Mouse (Mus musculus) retina, adult 2 months (tissue): Measurements from ENCODE around the gene Ttc39b.

Experiments
- DNase-seq: peaks from one replicate; pipeline ENCODE4 v3.0.0-alpha.2; 2012; ENCODE audit warnings: low read depth, low spot score

Ttc39b gene

GRCm38 (mm10) chr4:83323910-83324684, at the start of gene Ttc39b:
Ttc39b (minus strand) TSS chr4:83324255.
- DNase-seq = peak; percentile 74

- no peak for DNase-seq
Measured at GRCm38 (mm10) chr4:83373381-83373780, 49.3 kb upstream of the Ttc39b start.

GRCm38 (mm10) chr4:83357738-83358137, 33.7 kb upstream of the Ttc39b start:
- DNase-seq = no peak

- DNase-seq = no peak
Measured at GRCm38 (mm10) chr4:83354786-83355185, 30.7 kb upstream of the Ttc39b start.

- DNase-seq = no peak
Measured at GRCm38 (mm10) chr4:83353949-83354348, 29.9 kb upstream of the Ttc39b start.

- no peak for DNase-seq
Measured at GRCm38 (mm10) chr4:83353276-83353675, 29.2 kb upstream of the Ttc39b start.

- no peak for DNase-seq
Measured at GRCm38 (mm10) chr4:83350719-83351118, 26.7 kb upstream of the Ttc39b start.

GRCm38 (mm10) chr4:83348970-83349369, 24.9 kb upstream of the Ttc39b start:
- no peak for DNase-seq

GRCm38 (mm10) chr4:83343895-83344294, 19.8 kb upstream of the Ttc39b start:
- DNase-seq = no peak

- DNase-seq = no peak
Measured at GRCm38 (mm10) chr4:83343146-83343823, 19.2 kb upstream of the Ttc39b start.

GRCm38 (mm10) chr4:83342268-83342970, 18.4 kb upstream of the Ttc39b start:
- no peak for DNase-seq

- DNase-seq = no peak
Measured at GRCm38 (mm10) chr4:83339393-83339792, 15.3 kb upstream of the Ttc39b start.

- DNase-seq = no peak
Measured at GRCm38 (mm10) chr4:83337717-83338116, 13.7 kb upstream of the Ttc39b start.

GRCm38 (mm10) chr4:83330369-83330768, 6.3 kb upstream of the Ttc39b start:
- DNase-seq = no peak

- no peak for DNase-seq
Measured at GRCm38 (mm10) chr4:83329615-83330014, 5.6 kb upstream of the Ttc39b start.

- DNase-seq = no peak
Measured at GRCm38 (mm10) chr4:83328026-83328945, 4.2 kb upstream of the Ttc39b start.

GRCm38 (mm10) chr4:83327526-83327925, 3.5 kb upstream of the Ttc39b start:
- no peak for DNase-seq

GRCm38 (mm10) chr4:83325366-83325765, 1.3 kb upstream of the Ttc39b start:
- no peak for DNase-seq

GRCm38 (mm10) chr4:83323201-83323903, 703 bp downstream of the Ttc39b start:
- no peak for DNase-seq

- DNase-seq = no peak
Measured at GRCm38 (mm10) chr4:83319736-83320135, 4.3 kb downstream of the Ttc39b start.

GRCm38 (mm10) chr4:83318758-83319157, 5.3 kb downstream of the Ttc39b start:
- DNase-seq = no peak
